Mouse (Mus musculus) lung, embryonic 14.5 days (tissue): ENCODE results near the gene Ndufs4. TPM values are rescaled to one million over a fixed set of nuclear protein-coding genes. Genes with fewer than 3 reads are reported as not detected.

Source experiments
- ATAC-seq: fragments of 200-750 bp; cut with Nextera tagmentation; 2 replicates; pipeline ENCODE4 v1.8.0; 2017; ENCODE audit warnings: mild to moderate bottlenecking, moderate TSS enrichment, moderate library complexity; ENCODE audit not compliant: insufficient read depth
- DNase-seq: peaks from one replicate; pipeline ENCODE4 v3.0.0-alpha.2; 2015
- H3K27ac ChIP-seq: fragments of 300-500 bp; sonication (generic); 2 replicates; pipeline ENCODE4 v1.5.1; 2014; ENCODE audit warnings: low read depth, mild to moderate bottlenecking, moderate library complexity
- H3K27me3 ChIP-seq: fragments of 300-500 bp; sonication (generic); 2 replicates; pipeline ENCODE4 v1.6.1; 2014; ENCODE audit warnings: low read length, control low read depth; ENCODE audit not compliant: insufficient read depth
- H3K36me3 ChIP-seq: fragments of 300-500 bp; sonication (generic); 2 replicates; pipeline ENCODE4 v1.6.1; 2014; ENCODE audit warnings: control low read depth; ENCODE audit not compliant: insufficient read depth
- H3K4me1 ChIP-seq: fragments of 300-500 bp; sonication (generic); 2 replicates; pipeline ENCODE4 v1.6.1; 2014; ENCODE audit warnings: antibody characterized with exemption, control low read depth; ENCODE audit not compliant: insufficient read depth
- H3K4me2 ChIP-seq: fragments of 300-500 bp; sonication (generic); 2 replicates; pipeline ENCODE4 v1.6.1; 2014; ENCODE audit warnings: mild to moderate bottlenecking
- H3K4me3 ChIP-seq: fragments of 300-500 bp; sonication (generic); 2 replicates; pipeline ENCODE4 v1.5.1; 2014; ENCODE audit warnings: low read depth, low read length
- H3K9ac ChIP-seq: fragments of 300-500 bp; sonication (generic); 2 replicates; pipeline ENCODE4 v1.6.1; 2014
- H3K9me3 ChIP-seq: fragments of 300-500 bp; sonication (generic); 2 replicates; pipeline ENCODE4 v1.6.1; 2016; ENCODE audit warnings: low read depth, low read length, control low read depth
- CTCF ChIP-seq: IDR thresholded peaks from 2 replicates; pipeline ENCODE4 v1.5.1; 2016; ENCODE audit warnings: antibody characterized with exemption, low read depth
- WGBS: fragments of 180-500 bp; shearing (Covaris S2); extraction: QIAGEN DNeasy Blood & Tissue Kit; methylation state at CpG from one replicate; pipeline ENCODE4 v1.1.7; 2014; 5-methylcytosine and 5-hydroxymethylcytosine counted together
- polyA plus RNA-seq: library from polyadenylated mRNA; unstranded; fragments of >200 nt; fragmentation: Nextera tagmentation; extraction: Ambion mirVana; gene quantifications from 2 replicates; pipeline ENCODE4 v1.2.1, GENCODE M21; 2014

The Ndufs4 gene
- polyA plus RNA-seq, 1 experiment from 2014 or later, result 258 TPM

DNA sequence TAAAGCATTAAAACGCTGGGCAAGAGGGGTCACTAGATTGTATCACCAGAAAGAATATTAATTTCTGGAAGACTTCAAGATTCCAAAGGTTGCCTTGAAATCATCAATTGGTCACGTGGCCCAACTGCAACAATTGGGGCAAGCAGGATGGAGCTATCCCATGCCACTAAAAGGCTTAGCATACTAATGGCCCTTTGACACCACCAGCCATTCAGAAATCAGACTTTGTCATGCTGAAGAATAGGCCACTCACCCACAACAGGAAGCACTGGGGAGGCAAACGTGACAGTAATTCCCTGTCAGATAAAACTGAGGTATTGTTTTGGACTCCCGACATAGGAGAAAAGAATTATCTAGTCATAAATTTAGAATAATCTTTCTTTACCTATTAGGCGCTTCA is 18.4 kb upstream of the Ndufs4 start:
- Histone ChIP-seq H3K9ac (no peak overlapping the region), H3K4me1 (no peaks in the 10 kb centered on the region), H3K36me3 (no peaks in the 10 kb centered on the region), H3K27me3 (no peaks in the 10 kb centered on the region), H3K27ac (no peak overlapping the region), H3K4me3 (no peak overlapping the region), H3K4me2 (no peak overlapping the region), H3K9me3 (no peaks in the 10 kb centered on the region)
- 29% methylated on average over 5 of the region's 5 CpGs for WGBS
- ATAC-seq, result no peak
- no peak for DNase-seq
- TF ChIP-seq CTCF, result no peak

DNA sequence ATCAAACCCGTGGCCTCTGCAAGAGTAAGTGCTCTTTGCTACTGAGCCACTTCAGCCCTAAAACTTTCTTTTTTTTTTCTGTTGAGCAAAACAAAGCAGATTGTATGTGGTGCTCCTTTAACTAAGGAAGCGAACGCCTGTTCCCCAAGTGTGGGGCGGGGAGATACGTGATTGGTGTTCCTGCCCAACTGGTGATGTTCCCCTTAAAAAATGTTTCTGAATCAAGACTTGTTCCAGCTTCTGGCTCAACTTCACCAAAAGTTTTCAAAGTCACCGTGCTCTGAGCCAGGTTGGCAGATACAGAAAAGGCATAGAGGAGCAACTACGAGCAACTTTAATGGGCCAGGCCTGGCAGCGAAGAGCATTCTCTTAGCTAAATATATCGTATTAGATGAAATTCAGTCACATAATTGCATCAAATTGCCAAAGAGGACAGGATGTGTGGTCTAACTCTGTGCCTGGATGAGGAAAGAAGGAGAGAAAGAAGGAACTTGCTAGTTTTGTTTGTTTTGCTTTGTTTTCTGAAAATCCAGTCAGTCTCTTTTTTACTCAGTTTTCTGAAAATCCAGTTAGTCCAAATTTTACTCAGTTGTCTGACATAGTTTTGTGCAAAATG is 17.1 kb upstream of the Ndufs4 start:
- ATAC-seq (no peak), DNase-seq (no peak)
- Histone ChIP-seq H3K4me1 (no peaks in the 10 kb centered on the region), H3K4me3 (no peak overlapping the region), H3K27me3 (no peaks in the 10 kb centered on the region), H3K27ac (no peak overlapping the region), H3K4me2 (no peak overlapping the region), H3K9me3 (no peaks in the 10 kb centered on the region), H3K9ac (no peak overlapping the region), H3K36me3 (no peaks in the 10 kb centered on the region)
- WGBS, result 90% methylated on average over 9 of the region's 9 CpGs
- TF ChIP-seq CTCF, result no peak

DNA sequence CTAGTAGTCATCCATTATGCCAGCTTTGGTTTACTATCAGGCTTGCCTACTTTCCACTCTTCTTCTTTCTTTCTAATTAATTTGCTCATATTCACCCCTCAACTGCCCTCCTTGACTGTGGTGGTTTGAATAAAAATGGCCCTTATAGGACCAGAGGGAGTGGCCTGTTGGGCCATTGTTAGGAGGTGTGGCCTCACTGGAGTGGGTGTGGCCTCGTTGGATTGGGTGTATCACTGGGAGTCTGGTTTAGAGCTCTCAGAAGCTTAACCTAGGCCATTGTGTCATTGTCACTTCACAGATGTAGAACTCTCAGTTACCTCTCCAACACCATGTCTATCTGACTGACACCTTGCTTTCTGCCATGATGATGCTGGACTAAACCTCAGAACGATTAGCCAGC is 10.8 kb upstream of the Ndufs4 start:
- no peak for ATAC-seq
- no peak overlapping the region for H3K9ac ChIP-seq
- H3K9me3 ChIP-seq, result no peaks in the 10 kb centered on the region
- no peaks in the 10 kb centered on the region for H3K36me3 ChIP-seq
- H3K27ac ChIP-seq, result no peak overlapping the region
- no peak for TF ChIP-seq CTCF
- H3K4me1 ChIP-seq, result no peaks in the 10 kb centered on the region
- H3K4me3 ChIP-seq, result no peak overlapping the region
- H3K27me3 ChIP-seq, result no peaks in the 10 kb centered on the region
- WGBS, result 75% methylated on average over 2 of the region's 2 CpGs
- DNase-seq, result no peak
- no peak overlapping the region for H3K4me2 ChIP-seq

GRCm38 (mm10) chr13:114397281-114397680 is 9.2 kb upstream of the Ndufs4 start:
- Histone ChIP-seq H3K36me3 (no peaks in the 10 kb centered on the region), H3K4me3 (no peak overlapping the region), H3K27ac (no peak overlapping the region), H3K9ac (no peak overlapping the region), H3K9me3 (no peaks in the 10 kb centered on the region), H3K4me2 (no peak overlapping the region), H3K4me1 (no peaks in the 10 kb centered on the region), H3K27me3 (no peaks in the 10 kb centered on the region)
- no peak for ATAC-seq
- no peak for TF ChIP-seq CTCF
- 75% methylated on average over 9 of the region's 9 CpGs for WGBS
- DNase-seq, result no peak

DNA sequence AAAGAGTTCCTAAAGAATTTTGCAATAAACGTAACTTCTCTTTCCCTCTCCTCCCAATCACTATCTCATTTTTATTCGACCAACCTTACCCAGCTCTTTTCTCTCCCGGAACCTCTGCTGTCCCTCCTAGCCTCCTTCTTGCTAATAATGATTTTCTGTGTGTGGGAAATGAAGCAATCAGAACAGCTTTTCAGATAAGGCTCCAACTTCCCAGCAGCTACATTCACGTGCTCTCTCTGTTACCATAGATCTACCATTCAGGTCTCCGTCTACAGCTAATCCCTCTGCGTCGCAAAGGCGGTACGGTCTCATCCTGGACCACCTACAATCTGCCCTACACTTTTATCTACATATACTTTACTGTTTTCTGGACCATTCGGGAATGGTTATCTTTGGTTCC is 8.8 kb upstream of the Ndufs4 start:
- ATAC-seq (no peak), DNase-seq (no peak)
- H3K4me3 ChIP-seq, result no peak overlapping the region
- no peak overlapping the region for H3K9ac ChIP-seq
- H3K36me3 ChIP-seq, result no peaks in the 10 kb centered on the region
- WGBS, result 72% methylated on average over 10 of the region's 10 CpGs
- no peaks in the 10 kb centered on the region for H3K9me3 ChIP-seq
- TF ChIP-seq CTCF, result no peak
- no peak overlapping the region for H3K27ac ChIP-seq
- H3K4me2 ChIP-seq, result no peak overlapping the region
- no peaks in the 10 kb centered on the region for H3K27me3 ChIP-seq
- no peaks in the 10 kb centered on the region for H3K4me1 ChIP-seq

DNA sequence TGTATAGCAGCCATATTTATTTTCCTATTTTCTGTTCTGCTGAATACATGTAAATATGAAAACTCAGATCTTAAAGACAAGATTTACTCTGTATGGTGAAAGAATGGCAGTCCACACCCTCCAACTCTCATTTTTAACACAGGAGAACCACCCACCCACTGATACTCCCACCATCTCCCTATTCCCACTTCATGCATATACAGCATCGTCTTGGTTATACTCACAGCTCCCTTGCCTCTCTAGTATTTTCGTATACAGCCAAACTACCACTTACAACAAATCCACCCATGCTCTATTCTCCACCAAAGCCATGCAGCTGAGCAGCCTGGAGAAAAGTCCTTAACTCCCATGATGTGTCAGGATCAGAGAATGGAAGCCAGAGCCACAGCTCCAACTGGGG is 6.7 kb upstream of the Ndufs4 start:
- H3K27ac ChIP-seq, result no peak overlapping the region
- TF ChIP-seq CTCF, result no peak
- no peaks in the 10 kb centered on the region for H3K9me3 ChIP-seq
- ATAC-seq (no peak), DNase-seq (no peak)
- H3K36me3 ChIP-seq, result no peaks in the 10 kb centered on the region
- H3K27me3 ChIP-seq, result no peaks in the 10 kb centered on the region
- H3K4me2 ChIP-seq, result no peak overlapping the region
- H3K9ac ChIP-seq, result no peak overlapping the region
- 91% methylated on average over 2 of the region's 2 CpGs for WGBS
- no peaks in the 10 kb centered on the region for H3K4me1 ChIP-seq
- no peak overlapping the region for H3K4me3 ChIP-seq

DNA sequence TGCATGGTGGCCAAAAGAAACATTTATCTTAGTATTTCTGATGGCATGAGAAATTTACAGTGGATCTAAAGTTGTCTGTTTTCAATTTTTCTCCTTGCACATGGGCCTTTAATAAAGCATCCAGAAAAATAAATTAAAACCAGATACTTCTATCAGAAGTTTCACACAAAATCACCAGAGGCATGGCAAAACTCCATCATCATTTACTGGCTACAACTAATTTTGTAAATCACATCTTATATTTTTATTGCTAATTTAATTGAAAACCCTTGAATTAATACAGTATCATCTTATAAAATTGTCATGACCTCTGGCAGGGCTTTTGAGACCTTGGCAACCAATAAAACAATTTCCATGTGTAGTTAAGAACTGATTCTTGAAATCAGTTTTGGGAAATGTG is 4.4 kb upstream of the Ndufs4 start:
- no peak for ATAC-seq
- Histone ChIP-seq H3K4me3 (no peak overlapping the region), H3K9ac (no peak overlapping the region), H3K27me3 (no peaks in the 10 kb centered on the region), H3K36me3 (no peaks in the 10 kb centered on the region), H3K9me3 (no peaks in the 10 kb centered on the region), H3K4me1 (no peaks in the 10 kb centered on the region), H3K4me2 (no peak overlapping the region), H3K27ac (no peak overlapping the region)
- TF ChIP-seq CTCF, result no peak
- DNase-seq, result no peak
